Mouse (Mus musculus) bone marrow, adult 2 months (tissue): ENCODE results near the gene Unkl. TPM values are rescaled to one million over a fixed set of nuclear protein-coding genes. Genes with fewer than 3 reads are reported as not detected.

Experiments used
- H3K27ac ChIP-seq: fragments of 200-500 bp; 2 replicates; pipeline ENCODE4 v1.5.1; 2012; ENCODE audit warnings: low read depth, mild to moderate bottlenecking, control low read depth, inconsistent platforms, low read length; ENCODE audit not compliant: control insufficient read depth, poor library complexity, insufficient read depth
- H3K4me1 ChIP-seq: fragments of 200-500 bp; 2 replicates; pipeline ENCODE4 v1.6.1; 2011; ENCODE audit warnings: low read length; ENCODE audit not compliant: control insufficient read depth, insufficient read depth
- H3K4me3 ChIP-seq: fragments of 200-500 bp; replicated peaks from 2 replicates; pipeline ENCODE3; 2011; ENCODE audit warnings: mild to moderate bottlenecking, low read depth, low read length, control low read depth; ENCODE audit not compliant: control insufficient read depth
- CTCF ChIP-seq: fragments of 200-500 bp; IDR thresholded peaks from 2 replicates; pipeline ENCODE4 v1.5.1; 2011; ENCODE audit warnings: low read length, control low read depth; ENCODE audit not compliant: control insufficient read depth, insufficient read depth
- POLR2A ChIP-seq: fragments of 200-500 bp; IDR thresholded peaks from 2 replicates; pipeline ENCODE4 v1.6.1; 2011; ENCODE audit warnings: low read depth, mild to moderate bottlenecking, control low read depth, low read length, borderline replicate concordance; ENCODE audit not compliant: control insufficient read depth
- WGBS: fragments of 180-500 bp; shearing (Covaris S2); methylation state at CpG from one replicate; pipeline ENCODE4 v1.1.7; 2018; 5-methylcytosine and 5-hydroxymethylcytosine counted together
- polyA plus RNA-seq: library from polyadenylated mRNA; stranded (reverse); fragments of >200 nt; gene quantifications from 2 replicates; pipeline ENCODE4 v1.2.4, GENCODE M21; 2011; ENCODE audit warnings: low replicate concordance; ENCODE audit not compliant: missing spikeins, insufficient read depth, insufficient read length

The Unkl gene
- polyA plus RNA-seq, 1 experiment: 29.1 TPM

GRCm38 (mm10) chr17:25255110-25255509 lies 66.9 kb downstream of the Unkl start:
- no peak overlapping the region for H3K4me3 ChIP-seq
- no peaks in the 10 kb centered on the region; the same call in 1 of the 2 replicates for H3K4me1 ChIP-seq
- 30% methylated on average over 2 of the region's 2 CpGs for WGBS

GRCm38 (mm10) chr17:25256140-25256754 lies 68.0 kb downstream of the Unkl start, which contains the start of gene Baiap3:
TSS of gene Baiap3 (minus strand) at chr17:25256364.
- WGBS: 7% methylated on average over 35 of the region's 35 CpGs
- TF ChIP-seq POLR2A (no peak), CTCF (no peak)
- Histone ChIP-seq H3K27ac (no peak within 1 kb of the TSS), H3K4me3 (no peak within 1 kb of the TSS), H3K4me1 (no peaks in the 10 kb centered on the region; the same call in 1 of the 2 replicates)

More at GRCm38 (mm10) chr17:25255110-25255509, 66.9 kb downstream of the Unkl start:
- TF ChIP-seq POLR2A (no peak), CTCF (no peak)
- no peak overlapping the region for H3K27ac ChIP-seq

- no peaks in the 10 kb centered on the region; the same call in 1 of the 2 replicates for H3K4me1 ChIP-seq
- no peak overlapping the region for H3K27ac ChIP-seq
- no peak overlapping the region for H3K4me3 ChIP-seq
- TF ChIP-seq POLR2A: no peak
- WGBS: 48% methylated on average over 6 of the region's 6 CpGs
Observed at GRCm38 (mm10) chr17:25257804-25258261, 69.6 kb downstream of the Unkl start.

GRCm38 (mm10) chr17:25264453-25264852 lies 76.3 kb downstream of the Unkl start:
- Histone ChIP-seq H3K4me1 (no peaks in the 10 kb centered on the region), H3K4me3 (no peak overlapping the region), H3K27ac (no peak overlapping the region)
- TF ChIP-seq CTCF: no peak; the same call in 1 of the 2 replicates
- no peak for TF ChIP-seq POLR2A
- 57% methylated on average over 3 of the region's 3 CpGs for whole genome bisulfite sequencing

GRCm38 (mm10) chr17:25270795-25271335 lies 82.7 kb downstream of the Unkl start:
- H3K4me3 ChIP-seq: no peak overlapping the region
- no peak for TF ChIP-seq CTCF
- TF ChIP-seq POLR2A: no peak
- H3K4me1 ChIP-seq: peaks cover 4% of the 10 kb centered on the region
- no peak overlapping the region for H3K27ac ChIP-seq
- 72% methylated on average over 2 of the region's 2 CpGs for WGBS

- H3K4me3 ChIP-seq: peak overlapping the region; percentile 91
- peak overlapping the region; percentile 98 for H3K27ac ChIP-seq
- H3K4me1 ChIP-seq: peaks cover 4% of the 10 kb centered on the region
- WGBS: under 1% methylated on average over 10 of the region's 10 CpGs
- TF ChIP-seq POLR2A: no peak
- no peak for TF ChIP-seq CTCF
Observed at GRCm38 (mm10) chr17:25272326-25272725, 84.1 kb downstream of the Unkl start.

GRCm38 (mm10) chr17:25272951-25273705 lies 84.9 kb downstream of the Unkl start:
- Histone ChIP-seq H3K4me3 (peak overlapping the region; percentile 91), H3K4me1 (peaks cover 4% of the 10 kb centered on the region), H3K27ac (peak overlapping the region; percentile 98)
- TF ChIP-seq POLR2A (peak; percentile 79; the same call in 1 of the 2 replicates), CTCF (no peak)
- WGBS: under 1% methylated on average over 92 of the region's 92 CpGs
